Mouse (Mus musculus) hindbrain, embryonic 10.5 days (tissue): Measurements from ENCODE around the gene Naa50. TPM values are rescaled to one million over a fixed set of nuclear protein-coding genes. Genes with fewer than 3 reads are reported as not detected.

ENCODE experiments used
- DNase-seq: peaks from one replicate; pipeline ENCODE4 v3.0.0-alpha.2; 2017; ENCODE audit warnings: low spot score
- H3K27ac ChIP-seq: fragments of 300-500 bp; sonication (generic); 2 replicates; pipeline ENCODE4 v1.5.1; 2016; ENCODE audit warnings: mild to moderate bottlenecking, moderate library complexity
- H3K27me3 ChIP-seq: fragments of 300-500 bp; sonication (generic); 2 replicates; pipeline ENCODE4 v1.6.1; 2016; ENCODE audit warnings: mild to moderate bottlenecking; ENCODE audit not compliant: poor library complexity, insufficient read depth, severe bottlenecking
- H3K36me3 ChIP-seq: fragments of 300-500 bp; sonication (generic); 2 replicates; pipeline ENCODE4 v1.6.1; 2016; ENCODE audit warnings: mild to moderate bottlenecking, moderate library complexity
- H3K4me1 ChIP-seq: fragments of 300-500 bp; sonication (generic); replicated peaks from 2 replicates; pipeline ENCODE4 v1.6.1; 2016; ENCODE audit warnings: mild to moderate bottlenecking
- H3K4me3 ChIP-seq: fragments of 300-500 bp; sonication (generic); 2 replicates; pipeline ENCODE4 v1.5.1; 2016; ENCODE audit warnings: mild to moderate bottlenecking, moderate library complexity
- H3K9me3 ChIP-seq: fragments of 300-500 bp; sonication (generic); 2 replicates; pipeline ENCODE4 v1.6.1; 2016; ENCODE audit warnings: mild to moderate bottlenecking, moderate library complexity
- WGBS: fragments of 180-500 bp; shearing (Covaris S2); methylation state at CpG from one replicate; pipeline ENCODE4 v1.1.7; 2016; 5-methylcytosine and 5-hydroxymethylcytosine counted together
- polyA plus RNA-seq: library from polyadenylated mRNA; unstranded; fragments of >200 nt; fragmentation: Nextera tagmentation; extraction: Ambion mirVana; gene quantifications from 2 replicates; pipeline ENCODE4 v1.2.1, GENCODE M21; 2016

Naa50 gene
- polyA plus RNA-seq, 1 experiment from 2014 or later = 78.0 TPM

- Histone ChIP-seq H3K9me3 (peaks cover 3% of the 10 kb centered on the region; the same call in 1 of the 2 replicates), H3K27me3 (no peaks in the 10 kb centered on the region), H3K27ac (no peak overlapping the region), H3K4me1 (no peaks in the 10 kb centered on the region), H3K36me3 (peaks cover 14% of the 10 kb centered on the region), H3K4me3 (no peak overlapping the region)
- 95% methylated on average over 4 of the region's 4 CpGs for WGBS
- no peak for DNase-seq
Measured at GRCm38 (mm10) chr16:44187172-44187571, 47.5 kb downstream of the Naa50 start.

GRCm38 (mm10) chr16:44188766-44189165, 49.1 kb downstream of the Naa50 start:
- H3K9me3 ChIP-seq = peaks cover 3% of the 10 kb centered on the region; the same call in 1 of the 2 replicates
- no peak for DNase-seq
- H3K4me3 ChIP-seq = no peak overlapping the region
- H3K27me3 ChIP-seq = no peaks in the 10 kb centered on the region
- H3K27ac ChIP-seq = no peak overlapping the region
- no peaks in the 10 kb centered on the region for H3K4me1 ChIP-seq
- H3K36me3 ChIP-seq = peaks cover 14% of the 10 kb centered on the region
- 91% methylated on average over 3 of the region's 3 CpGs for WGBS

- Histone ChIP-seq H3K4me3 (no peak overlapping the region), H3K36me3 (peaks cover 14% of the 10 kb centered on the region), H3K9me3 (peaks cover 3% of the 10 kb centered on the region; the same call in 1 of the 2 replicates), H3K4me1 (no peaks in the 10 kb centered on the region), H3K27ac (no peak overlapping the region), H3K27me3 (no peaks in the 10 kb centered on the region)
- no peak for DNase-seq
- WGBS = 95% methylated on average over 6 of the region's 6 CpGs
Measured at GRCm38 (mm10) chr16:44190032-44190431, 50.4 kb downstream of the Naa50 start.

GRCm38 (mm10) chr16:44190968-44191367, 51.3 kb downstream of the Naa50 start:
- H3K27ac ChIP-seq = no peak overlapping the region
- H3K9me3 ChIP-seq = peaks cover 3% of the 10 kb centered on the region; the same call in 1 of the 2 replicates
- 95% methylated on average over 2 of the region's 2 CpGs for WGBS
- H3K4me1 ChIP-seq = no peaks in the 10 kb centered on the region
- H3K27me3 ChIP-seq = no peaks in the 10 kb centered on the region
- no peak overlapping the region for H3K4me3 ChIP-seq
- DNase-seq = no peak
- H3K36me3 ChIP-seq = peaks cover 14% of the 10 kb centered on the region

- WGBS = 90% methylated on average over 14 of the region's 14 CpGs
- no peak overlapping the region for H3K27ac ChIP-seq
- H3K36me3 ChIP-seq = peaks cover 41% of the 10 kb centered on the region
- H3K4me1 ChIP-seq = no peaks in the 10 kb centered on the region
- H3K4me3 ChIP-seq = no peak overlapping the region
- H3K27me3 ChIP-seq = no peaks in the 10 kb centered on the region
- DNase-seq = no peak
- no peaks in the 10 kb centered on the region for H3K9me3 ChIP-seq
Measured at GRCm38 (mm10) chr16:44199066-44199703, 59.6 kb downstream of the Naa50 start.

- no peak for DNase-seq
- H3K9me3 ChIP-seq = no peaks in the 10 kb centered on the region
- no peaks in the 10 kb centered on the region for H3K27me3 ChIP-seq
- H3K27ac ChIP-seq = no peak overlapping the region
- WGBS = 96% methylated on average over 4 of the region's 4 CpGs
- H3K4me1 ChIP-seq = no peaks in the 10 kb centered on the region
- H3K4me3 ChIP-seq = no peak overlapping the region
- H3K36me3 ChIP-seq = peaks cover 46% of the 10 kb centered on the region
Measured at GRCm38 (mm10) chr16:44200146-44200545, 60.5 kb downstream of the Naa50 start.

GRCm38 (mm10) chr16:44204331-44204730, 64.7 kb downstream of the Naa50 start:
- DNase-seq = no peak
- H3K27ac ChIP-seq = no peak overlapping the region
- no peak overlapping the region for H3K4me3 ChIP-seq
- no peaks in the 10 kb centered on the region for H3K4me1 ChIP-seq
- H3K36me3 ChIP-seq = peaks cover 83% of the 10 kb centered on the region
- 91% methylated on average over 6 of the region's 6 CpGs for WGBS
- H3K27me3 ChIP-seq = no peaks in the 10 kb centered on the region
- H3K9me3 ChIP-seq = no peaks in the 10 kb centered on the region

- H3K36me3 ChIP-seq = peaks cover 82% of the 10 kb centered on the region
- WGBS = 92% methylated on average over 8 of the region's 8 CpGs
- H3K4me3 ChIP-seq = no peak overlapping the region
- H3K27me3 ChIP-seq = no peaks in the 10 kb centered on the region
- H3K27ac ChIP-seq = no peak overlapping the region
- no peaks in the 10 kb centered on the region for H3K9me3 ChIP-seq
- no peak for DNase-seq
- H3K4me1 ChIP-seq = no peaks in the 10 kb centered on the region
Measured at GRCm38 (mm10) chr16:44205973-44206372, 66.3 kb downstream of the Naa50 start.

- H3K27me3 ChIP-seq = no peaks in the 10 kb centered on the region
- H3K4me3 ChIP-seq = no peak overlapping the region
- H3K27ac ChIP-seq = no peak overlapping the region
- DNase-seq = no peak
- no peaks in the 10 kb centered on the region for H3K9me3 ChIP-seq
- no peaks in the 10 kb centered on the region for H3K4me1 ChIP-seq
- peaks cover 83% of the 10 kb centered on the region for H3K36me3 ChIP-seq
- 81% methylated on average over 10 of the region's 10 CpGs for WGBS
Measured at GRCm38 (mm10) chr16:44210156-44211053, 70.8 kb downstream of the Naa50 start.

- Histone ChIP-seq H3K36me3 (peaks cover 83% of the 10 kb centered on the region), H3K27ac (no peak overlapping the region), H3K27me3 (no peaks in the 10 kb centered on the region), H3K9me3 (no peaks in the 10 kb centered on the region), H3K4me3 (no peak overlapping the region), H3K4me1 (no peaks in the 10 kb centered on the region)
- 85% methylated on average over 1 of the region's 1 CpGs for WGBS
- DNase-seq = no peak
Measured at GRCm38 (mm10) chr16:44211054-44211414, 71.4 kb downstream of the Naa50 start.

- Histone ChIP-seq H3K4me3 (no peak overlapping the region), H3K36me3 (peaks cover 83% of the 10 kb centered on the region), H3K27ac (no peak overlapping the region), H3K9me3 (no peaks in the 10 kb centered on the region), H3K4me1 (no peaks in the 10 kb centered on the region), H3K27me3 (no peaks in the 10 kb centered on the region)
- 94% methylated on average over 7 of the region's 7 CpGs for WGBS
- DNase-seq = no peak
Measured at GRCm38 (mm10) chr16:44212703-44213102, 73.1 kb downstream of the Naa50 start.
